Mouse (Mus musculus): ENCODE measurements at regions not wholly inside any gene's neighbourhood (a gene's known extent, or its start where the extent isn't known, plus 50 kb on each side); places are given as distances from the start of the nearest gene placed in this dataset.

GRCm38 (mm10) chr11:20917483-20917882 is 86.6 kb upstream of the Lgalsl start:
- no peak for ATAC-seq (replicated peaks; ENCODE audit: low read depth, poor library complexity, severe bottlenecking)

- ATAC-seq (replicated peaks; ENCODE audit: low read depth, poor library complexity, severe bottlenecking) = no peak
Measured at GRCm38 (mm10) chr11:20923115-20923514, 92.3 kb upstream of the Lgalsl start.

- no peak for ATAC-seq (replicated peaks; ENCODE audit: low read depth, poor library complexity, severe bottlenecking)
Measured at GRCm38 (mm10) chr11:20929426-20929825, 98.6 kb upstream of the Lgalsl start.

GRCm38 (mm10) chr11:20930045-20930444 is 99.2 kb upstream of the Lgalsl start:
- no peak for ATAC-seq (replicated peaks; ENCODE audit: low read depth, poor library complexity, severe bottlenecking)

GRCm38 (mm10) chr11:20930573-20930972 is 99.7 kb upstream of the Lgalsl start:
- ATAC-seq (replicated peaks; ENCODE audit: low read depth, poor library complexity, severe bottlenecking) = 0 out of 2 replicates have a peak, but pooled peaks have one; percentile 39

- no peak for ATAC-seq (replicated peaks; ENCODE audit: low read depth, poor library complexity, severe bottlenecking)
Measured at GRCm38 (mm10) chr11:20934191-20935062, 103.6 kb upstream of the Lgalsl start.

GRCm38 (mm10) chr11:20935063-20935370 is 104.2 kb upstream of the Lgalsl start:
- no peak for ATAC-seq (replicated peaks; ENCODE audit: low read depth, poor library complexity, severe bottlenecking)

GRCm38 (mm10) chr11:20935910-20936309 is 105.1 kb upstream of the Lgalsl start:
- ATAC-seq (replicated peaks; ENCODE audit: low read depth, poor library complexity, severe bottlenecking) = no peak

GRCm38 (mm10) chr11:20936996-20937395 is 106.1 kb upstream of the Lgalsl start:
- peak; percentile 63; the same call in 1 of the 2 replicates for ATAC-seq (replicated peaks; ENCODE audit: low read depth, poor library complexity, severe bottlenecking)

- ATAC-seq (replicated peaks; ENCODE audit: low read depth, poor library complexity, severe bottlenecking) = no peak
Measured at GRCm38 (mm10) chr11:20937942-20938341, 107.1 kb upstream of the Lgalsl start.

- no peak for ATAC-seq (replicated peaks; ENCODE audit: low read depth, poor library complexity, severe bottlenecking)
Measured at GRCm38 (mm10) chr11:20939644-20940043, 108.8 kb upstream of the Lgalsl start.

- no peak for ATAC-seq (replicated peaks; ENCODE audit: low read depth, poor library complexity, severe bottlenecking)
Measured at GRCm38 (mm10) chr11:20941546-20941945, 110.7 kb upstream of the Lgalsl start.

GRCm38 (mm10) chr11:20955561-20955960 is 124.7 kb upstream of the Lgalsl start:
- ATAC-seq (replicated peaks; ENCODE audit: low read depth, poor library complexity, severe bottlenecking) = no peak

GRCm38 (mm10) chr11:20957766-20958165 is 126.9 kb upstream of the Lgalsl start:
- no peak for ATAC-seq (replicated peaks; ENCODE audit: low read depth, poor library complexity, severe bottlenecking)

- peak; percentile 35; the same call in 1 of the 2 replicates for ATAC-seq (replicated peaks; ENCODE audit: low read depth, poor library complexity, severe bottlenecking)
Measured at GRCm38 (mm10) chr11:20958233-20958632, 127.4 kb upstream of the Lgalsl start.

GRCm38 (mm10) chr11:20960066-20960465 is 129.2 kb upstream of the Lgalsl start:
- ATAC-seq (replicated peaks; ENCODE audit: low read depth, poor library complexity, severe bottlenecking) = no peak

GRCm38 (mm10) chr11:20960750-20961149 is 129.9 kb upstream of the Lgalsl start:
- no peak for ATAC-seq (replicated peaks; ENCODE audit: low read depth, poor library complexity, severe bottlenecking)

GRCm38 (mm10) chr11:20961626-20962025 is 129.5 kb upstream of the Peli1 start:
- ATAC-seq (replicated peaks; ENCODE audit: low read depth, poor library complexity, severe bottlenecking) = no peak

GRCm38 (mm10) chr11:20965575-20966239 is 125.4 kb upstream of the Peli1 start:
- no peak for ATAC-seq (replicated peaks; ENCODE audit: low read depth, poor library complexity, severe bottlenecking)

- ATAC-seq (replicated peaks; ENCODE audit: low read depth, poor library complexity, severe bottlenecking) = no peak
Measured at GRCm38 (mm10) chr11:20967321-20967984, 123.6 kb upstream of the Peli1 start.

- no peak for ATAC-seq (replicated peaks; ENCODE audit: low read depth, poor library complexity, severe bottlenecking)
Measured at GRCm38 (mm10) chr11:20968341-20968740, 122.8 kb upstream of the Peli1 start.
